ENCODE assay signal across 8 mouse cellular contexts in the genomic region with DNA sequence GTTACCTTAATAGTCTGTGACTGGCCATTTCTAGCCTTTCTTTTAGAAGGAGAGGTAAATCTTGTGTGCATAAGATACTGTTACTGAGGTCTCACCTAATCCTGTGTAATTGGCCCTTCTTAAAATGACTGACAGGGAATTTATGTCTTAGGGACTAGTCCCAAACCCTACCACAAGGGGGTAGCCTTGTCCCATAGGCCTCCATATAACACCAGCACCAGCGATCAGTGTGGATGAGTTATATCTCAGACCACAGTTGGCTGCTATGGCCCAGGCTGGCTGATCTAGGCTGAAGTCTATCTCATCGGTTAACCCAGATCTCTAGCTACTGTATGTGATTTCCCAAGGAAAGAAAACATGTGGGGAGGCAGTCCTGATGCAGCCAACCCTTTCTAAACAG.
A peak's percentile ranks its signal among the peaks of the same experiment; 100 is the strongest.
DNase-seq lines count a peak whose midpoint lies in the region; ATAC-seq lines count a peak whose summit lies in the region.

No protein-coding gene starts in this region.

- no peak overlapping the region for H3K9ac ChIP-seq in hindbrain, embryonic 16.5 days (ENCODE audit: low read depth, low read length)

- no peaks in the 10 kb centered on the region for H3K9me3 ChIP-seq in hindbrain, embryonic 16.5 days (ENCODE audit: control insufficient read depth, low read length)

- no peaks in the 10 kb centered on the region for H3K4me1 ChIP-seq in hindbrain, embryonic 16.5 days (ENCODE audit: control insufficient read depth, insufficient read depth, low read depth, low read length)

- WGBS in hindbrain, embryonic 16.5 days = 25% methylated on average over 2 of the region's 2 CpGs

- H3K4me3 ChIP-seq in hindbrain, embryonic 16.5 days (ENCODE audit: low read length) = no peak overlapping the region

- H3K4me2 ChIP-seq in hindbrain, embryonic 16.5 days (ENCODE audit: low read length) = no peak overlapping the region

- H3K27ac ChIP-seq in hindbrain, embryonic 16.5 days (ENCODE audit: low read depth, low read length) = no peak overlapping the region

- DNase-seq in heart, adult 11 months = peak; percentile 91
- DNase-seq in heart, postnatal 25 days (ENCODE audit: low spot score) = no peak
- DNase-seq in cerebellum, adult 8-10 months = peak; percentile 20
- peak; percentile 73 for DNase-seq in gastrocnemius, adult 18-20 months (ENCODE audit: low spot score)
- peak; percentile 47 to 68 for DNase-seq in layer of hippocampus, postnatal 25 days (ENCODE audit: extremely low spot score in 1 of 2, low spot score in 1 of 2)
- DNase-seq in lung, postnatal 36 days = peak; percentile 85
- peak; percentile 29 for DNase-seq in right cerebral cortex, postnatal 4 days

- ATAC-seq in hindbrain, embryonic 16.5 days = peak; percentile 70; the same call in 1 of the 2 replicates

- H3K27me3 ChIP-seq in hindbrain, embryonic 16.5 days (replicated peaks; ENCODE audit: control insufficient read depth, insufficient read depth, low read length) = no peaks in the 10 kb centered on the region

- intact Hi-C loops in heart, postnatal 25 days (cut with DNase I) = loop anchor here (5.0 kb wide), 1 partner anchor 79 kb away; no protein-coding TSS in a partner anchor

- H3K36me3 ChIP-seq in hindbrain, embryonic 16.5 days (ENCODE audit: control insufficient read depth, insufficient read depth, low read length) = no peaks in the 10 kb centered on the region
